Mouse (Mus musculus): ENCODE measurements around the gene Wdr73. TPM values are rescaled to one million over a fixed set of nuclear protein-coding genes. Genes with fewer than 3 reads are reported as not detected.

Gene Wdr73
- total and polyA plus RNA-seq, 3 experiments, result 57.8 to 67.0 TPM; not detected in 1

GRCm38 (mm10) chr7:80894196-80894595 lies 6.9 kb downstream of the Wdr73 start:
- H3K4me1 ChIP-seq (ENCODE audit: control insufficient read depth in 1 of 2, insufficient read depth in 2 of 2, low read length in 2 of 2), result peaks cover 0 to 8% of the 10 kb centered on the region in 2 experiments; a peak in 3 of 4 replicates
- no peak for TF ChIP-seq EP300 (IDR thresholded peaks at IDR 0.05; ENCODE audit: low read depth in 1 of 2, low read length in 2 of 2)
- TF ChIP-seq GATA1 (IDR thresholded peaks at IDR 0.05; ENCODE audit: low read depth, low read length), result no peak
- no peak for TF ChIP-seq MAX (IDR thresholded peaks at IDR 0.05; ENCODE audit: low read length)
- no peak for TF ChIP-seq GABPA (IDR thresholded peaks at IDR 0.05; ENCODE audit: low read depth, low read length)
- no peak for TF ChIP-seq RAD21 (IDR thresholded peaks at IDR 0.05; ENCODE audit: low read depth, low read length)
- no peak for TF ChIP-seq NELFE (IDR thresholded peaks at IDR 0.05; ENCODE audit: low read depth, low read length)
- TF ChIP-seq MAZ (IDR thresholded peaks at IDR 0.05; ENCODE audit: low read depth, low read length), result no peak
- TF ChIP-seq ZNF384 (IDR thresholded peaks at IDR 0.05; ENCODE audit: low read depth, low read length), result no peak
- no peak for TF ChIP-seq POLR2AphosphoS2 (IDR thresholded peaks at IDR 0.05; ENCODE audit: low read length)
- TF ChIP-seq CHD1 (IDR thresholded peaks at IDR 0.05; ENCODE audit: low read depth, low read length), result no peak
- TF ChIP-seq RCOR1 (IDR thresholded peaks at IDR 0.05; ENCODE audit: low read depth, low read length), result no peak
- TF ChIP-seq MYC (IDR thresholded peaks at IDR 0.05; ENCODE audit: low read depth, low read length), result no peak
- TF ChIP-seq KAT2A (conservative IDR thresholded peaks at IDR 0.05; ENCODE audit: low read depth, low read length), result no peak
- TF ChIP-seq TBP (IDR thresholded peaks at IDR 0.05; ENCODE audit: low read depth, low read length), result no peak
- no peak for TF ChIP-seq UBTF (IDR thresholded peaks at IDR 0.05; ENCODE audit: borderline replicate concordance, insufficient read depth, low read depth, low read length)
- TF ChIP-seq CHD2 (IDR thresholded peaks at IDR 0.05; ENCODE audit: low read length), result no peak
- TF ChIP-seq HCFC1 (IDR thresholded peaks at IDR 0.05; ENCODE audit: low read depth, low read length), result no peak
- TF ChIP-seq USF2 (IDR thresholded peaks at IDR 0.05; ENCODE audit: borderline replicate concordance in 1 of 2, insufficient read depth in 1 of 2, low read depth in 1 of 2, low read length in 2 of 2), result no peak

GRCm38 (mm10) chr7:80893753-80894129 lies 7.3 kb downstream of the Wdr73 start:
- peaks cover 0 to 11% of the 10 kb centered on the region in 2 experiments; a peak in 3 of 4 replicates for H3K4me1 ChIP-seq (ENCODE audit: control insufficient read depth in 1 of 2, insufficient read depth in 2 of 2, low read length in 2 of 2)

More at GRCm38 (mm10) chr7:80894196-80894595, 6.9 kb downstream of the Wdr73 start:
- Histone ChIP-seq H3K27ac (ENCODE audit: control insufficient read depth, low read depth, low read length) (no peak overlapping the region), H3K27me3 (ENCODE audit: control insufficient read depth in 1 of 2, insufficient read depth in 2 of 2, low read length in 2 of 2) (no peaks in the 10 kb centered on the region), H3K9ac (ENCODE audit: control insufficient read depth, low read depth, low read length, poor library complexity, severe bottlenecking) (no peak overlapping the region), H3K9me3 (replicated peaks; ENCODE audit: insufficient read depth, low read length) (no peaks in the 10 kb centered on the region), H3K79me2 (ENCODE audit: control insufficient read depth, insufficient read depth, low read length, poor library complexity) (0 out of 2 replicates have a peak, but pooled peaks cover 2% of the 10 kb centered on the region), H3K36me3 (ENCODE audit: control insufficient read depth in 1 of 2, insufficient read depth in 2 of 2, low read length in 2 of 2) (peaks cover 8 to 12% of the 10 kb centered on the region in 2 experiments), H3K4me3 (ENCODE audit: control insufficient read depth in 1 of 2, insufficient read depth in 1 of 2, low read depth in 2 of 2, low read length in 2 of 2) (no peak overlapping the region)
- DNase-seq (ENCODE audit: low read depth, low spot score), result no peak

More at GRCm38 (mm10) chr7:80893753-80894129, 7.3 kb downstream of the Wdr73 start:
- Histone ChIP-seq H3K36me3 (ENCODE audit: control insufficient read depth in 1 of 2, insufficient read depth in 2 of 2, low read length in 2 of 2) (peaks cover 5 to 12% of the 10 kb centered on the region in 2 experiments), H3K9ac (ENCODE audit: control insufficient read depth, low read depth, low read length, poor library complexity, severe bottlenecking) (no peak overlapping the region), H3K27me3 (ENCODE audit: control insufficient read depth in 1 of 2, insufficient read depth in 2 of 2, low read length in 2 of 2) (no peaks in the 10 kb centered on the region), H3K4me3 (ENCODE audit: control insufficient read depth in 1 of 2, insufficient read depth in 1 of 2, low read depth in 2 of 2, low read length in 2 of 2) (no peak overlapping the region), H3K79me2 (ENCODE audit: control insufficient read depth, insufficient read depth, low read length, poor library complexity) (0 out of 2 replicates have a peak, but pooled peaks cover 2% of the 10 kb centered on the region), H3K9me3 (replicated peaks; ENCODE audit: insufficient read depth, low read length) (no peaks in the 10 kb centered on the region), H3K27ac (ENCODE audit: control insufficient read depth, low read depth, low read length) (no peak overlapping the region)
- no peak for DNase-seq (ENCODE audit: low read depth, low spot score)
- TF ChIP-seq TCF12 (IDR thresholded peaks at IDR 0.05; ENCODE audit: low read depth, low read length), result no peak
- no peak for TF ChIP-seq ZKSCAN1 (IDR thresholded peaks at IDR 0.05; ENCODE audit: low read depth, low read length)
- TF ChIP-seq RAD21 (IDR thresholded peaks at IDR 0.05; ENCODE audit: low read depth, low read length), result no peak
- no peak for TF ChIP-seq KAT2A (conservative IDR thresholded peaks at IDR 0.05; ENCODE audit: low read depth, low read length)
- no peak for TF ChIP-seq NELFE (IDR thresholded peaks at IDR 0.05; ENCODE audit: low read depth, low read length)
- no peak for TF ChIP-seq ETS1 (IDR thresholded peaks at IDR 0.05; ENCODE audit: low read depth, low read length)
- TF ChIP-seq EP300 (IDR thresholded peaks at IDR 0.05; ENCODE audit: low read depth in 1 of 2, low read length in 2 of 2), result no peak
- no peak for TF ChIP-seq BHLHE40 (IDR thresholded peaks at IDR 0.05; ENCODE audit: borderline replicate concordance, low read depth, low read length)
